Mouse (Mus musculus): Measurements from ENCODE around the gene Kbtbd2.

Kbtbd2 gene

GRCm38 (mm10) chr6:56785068-56785467, 12.5 kb downstream of the Kbtbd2 start:
- no peak for DNase-seq (ENCODE audit: low read depth, low spot score)

- DNase-seq (ENCODE audit: low read depth, low spot score): no peak
These were observed 13.9 kb downstream of the Kbtbd2 start for GRCm38 (mm10) chr6:56783561-56784272.

GRCm38 (mm10) chr6:56779636-56780035, 18.0 kb downstream of the Kbtbd2 start:
- DNase-seq (ENCODE audit: low read depth, low spot score): no peak

GRCm38 (mm10) chr6:56775816-56776215, 21.8 kb downstream of the Kbtbd2 start:
- no peak for DNase-seq (ENCODE audit: low read depth, low spot score)

- no peak for DNase-seq (ENCODE audit: low read depth, low spot score)
These were observed 31.9 kb downstream of the Kbtbd2 start for GRCm38 (mm10) chr6:56765696-56766095.

GRCm38 (mm10) chr6:56765265-56765664, 32.3 kb downstream of the Kbtbd2 start:
- no peak for DNase-seq (ENCODE audit: low read depth, low spot score)

GRCm38 (mm10) chr6:56759324-56759723, 38.3 kb downstream of the Kbtbd2 start:
- no peak for DNase-seq (ENCODE audit: low read depth, low spot score)

- DNase-seq (ENCODE audit: low read depth, low spot score): no peak
These were observed 41.5 kb downstream of the Kbtbd2 start for GRCm38 (mm10) chr6:56756117-56756516.

GRCm38 (mm10) chr6:56753719-56754118, 43.9 kb downstream of the Kbtbd2 start:
- DNase-seq (ENCODE audit: low read depth, low spot score): no peak

- DNase-seq (ENCODE audit: low read depth, low spot score): peak; percentile 47
These were observed 51.6 kb downstream of the Kbtbd2 start for GRCm38 (mm10) chr6:56745950-56746543.

GRCm38 (mm10) chr6:56732545-56732944, 65.1 kb downstream of the Kbtbd2 start:
- no peak for DNase-seq (ENCODE audit: low read depth, low spot score)

All from brain, embryonic 18.5 days (tissue).